Mouse (Mus musculus): ENCODE measurements around the gene P4ha3. TPM values are rescaled to one million over a fixed set of nuclear protein-coding genes. Genes with fewer than 3 reads are reported as not detected.
A peak's percentile ranks its signal among the peaks of the same experiment; 100 is the strongest.

The P4ha3 gene
- polyA plus RNA-seq, 1 experiment, result 4.8 TPM

DNA sequence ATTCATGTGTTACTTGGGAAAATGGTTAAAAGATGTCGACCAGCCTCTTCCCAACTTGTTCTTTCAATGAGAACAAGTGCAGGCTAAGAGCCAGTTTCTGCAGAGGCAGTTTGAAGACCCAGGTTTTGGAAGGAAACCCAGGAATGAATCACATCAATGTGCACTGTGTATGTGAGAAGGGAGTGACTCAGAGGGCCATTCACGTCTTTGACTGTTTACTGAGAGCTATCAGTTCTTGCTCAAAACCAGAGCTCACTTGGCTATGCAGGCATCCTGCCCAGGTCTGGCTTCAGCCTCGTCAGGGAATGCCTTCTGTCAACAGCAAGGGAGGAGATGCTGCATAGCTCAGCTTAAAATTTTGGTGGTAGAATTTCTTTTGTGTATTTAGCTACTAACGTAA lies 17.0 kb downstream of the P4ha3 start:
- DNase-seq (ENCODE audit: extremely low spot score in 1 of 2, low spot score in 1 of 2), result peak; percentile 71 to 83

GRCm38 (mm10) chr7:100305894-100306293 lies 20.6 kb downstream of the P4ha3 start:
- DNase-seq (ENCODE audit: extremely low spot score in 1 of 2, low spot score in 1 of 2), result no peak

DNA sequence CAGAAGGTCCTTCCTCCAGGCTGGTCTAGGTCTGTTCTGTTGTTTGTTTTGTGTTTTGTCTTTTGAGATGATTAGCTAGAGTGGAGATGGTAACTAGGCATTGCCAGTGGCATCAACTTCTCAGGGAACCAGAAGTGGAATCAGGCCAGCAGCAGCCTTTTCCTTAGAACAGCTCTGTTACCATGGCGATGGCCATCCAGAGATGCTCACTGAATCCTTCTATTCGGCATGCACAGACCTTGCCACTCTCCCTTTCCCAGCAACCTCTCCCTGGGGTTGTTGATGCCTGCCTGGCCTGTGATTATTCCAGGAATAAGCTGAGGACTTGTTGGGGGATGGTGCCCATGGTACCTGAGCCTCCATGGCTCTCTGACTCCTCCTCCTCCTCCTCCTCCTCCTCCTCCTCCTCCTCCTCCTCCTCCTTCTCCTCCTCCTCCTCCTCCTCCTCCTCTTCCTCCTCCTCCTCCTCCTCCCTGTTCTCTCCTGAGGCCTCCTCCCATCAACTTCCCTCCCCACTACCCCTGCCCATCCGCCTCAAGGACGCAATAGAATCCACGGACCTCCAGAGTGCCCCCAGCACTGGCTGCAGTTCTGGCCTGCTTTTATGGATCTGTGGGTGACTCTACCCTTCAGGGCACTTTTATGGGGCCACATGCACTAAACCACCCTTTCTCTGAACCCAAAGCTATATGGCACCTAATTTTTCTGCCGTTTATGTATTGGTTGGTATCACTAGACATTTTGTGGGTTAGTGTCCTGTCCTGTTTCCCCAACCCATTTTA lies 22.7 kb downstream of the P4ha3 start:
- peak; percentile 40 to 81 for DNase-seq (ENCODE audit: extremely low spot score in 1 of 2, low spot score in 1 of 2)

DNA sequence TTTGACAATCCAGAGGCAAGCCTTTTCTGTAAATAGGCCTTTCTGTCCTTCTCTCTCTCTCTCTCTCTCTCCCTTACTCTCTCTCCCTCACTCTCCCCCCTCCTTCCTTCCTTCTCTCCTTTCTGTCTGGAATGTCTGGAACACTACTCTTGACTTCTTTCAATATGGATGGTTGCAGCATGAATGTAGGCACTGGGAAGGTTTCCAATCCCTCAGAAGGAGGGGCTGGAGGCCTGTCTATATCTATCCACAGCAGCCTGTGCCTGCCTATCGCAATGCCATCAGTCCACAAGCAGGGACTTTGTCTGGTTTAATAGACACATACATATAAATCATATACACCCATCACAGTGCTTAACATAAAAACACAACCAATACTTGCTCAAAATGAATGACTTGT lies 23.9 kb downstream of the P4ha3 start:
- no peak for DNase-seq (ENCODE audit: extremely low spot score in 1 of 2, low spot score in 1 of 2)

DNA sequence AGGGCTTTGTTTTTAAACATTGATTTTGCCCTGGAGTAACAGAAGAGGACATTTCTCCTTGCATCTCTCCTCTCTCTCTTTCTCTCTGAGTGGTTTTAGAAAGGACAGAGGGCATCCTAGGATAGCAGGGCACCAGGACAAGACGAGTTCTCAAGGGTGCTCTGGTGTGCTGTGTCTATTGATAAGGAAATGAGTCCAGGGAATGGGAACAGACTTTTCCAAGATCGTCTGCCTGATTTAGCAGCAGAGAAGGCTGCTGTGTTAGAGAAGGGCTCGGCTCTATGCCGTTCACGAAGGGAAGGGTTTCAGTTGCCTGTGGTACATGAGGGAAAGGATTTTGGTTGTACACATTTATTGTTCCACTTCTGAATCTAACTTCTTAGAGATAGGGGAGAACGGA lies 24.4 kb downstream of the P4ha3 start:
- no peak for DNase-seq (ENCODE audit: extremely low spot score in 1 of 2, low spot score in 1 of 2)

GRCm38 (mm10) chr7:100310290-100310689 lies 25.0 kb downstream of the P4ha3 start:
- no peak for DNase-seq (ENCODE audit: extremely low spot score in 1 of 2, low spot score in 1 of 2)

GRCm38 (mm10) chr7:100312716-100313115 lies 27.4 kb downstream of the P4ha3 start:
- DNase-seq (ENCODE audit: extremely low spot score in 1 of 2, low spot score in 1 of 2), result no peak

- DNase-seq (ENCODE audit: extremely low spot score in 1 of 2, low spot score in 1 of 2), result no peak
Measured at GRCm38 (mm10) chr7:100316924-100317323, 31.6 kb downstream of the P4ha3 start.

DNA sequence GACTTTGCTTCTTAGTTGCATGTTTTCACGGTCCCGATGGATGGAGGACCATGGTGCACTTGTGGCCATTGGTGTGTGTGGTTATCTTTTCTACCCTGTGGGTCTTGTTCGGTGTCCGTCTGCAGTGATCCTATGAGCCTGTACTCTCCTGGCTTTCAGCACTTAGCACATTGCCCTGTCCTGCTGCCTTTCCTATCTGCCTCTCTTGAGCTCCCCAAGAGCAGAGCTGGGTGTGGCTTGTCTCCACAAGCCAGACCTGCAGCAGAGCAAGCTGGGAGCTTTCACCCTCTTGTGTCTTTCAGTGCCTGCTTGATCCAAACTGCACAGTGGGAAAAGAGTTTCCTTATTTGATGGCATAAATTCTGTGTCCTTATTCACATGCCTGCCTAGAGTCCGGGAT lies 32.2 kb downstream of the P4ha3 start:
- no peak for DNase-seq (ENCODE audit: extremely low spot score in 1 of 2, low spot score in 1 of 2)

DNA sequence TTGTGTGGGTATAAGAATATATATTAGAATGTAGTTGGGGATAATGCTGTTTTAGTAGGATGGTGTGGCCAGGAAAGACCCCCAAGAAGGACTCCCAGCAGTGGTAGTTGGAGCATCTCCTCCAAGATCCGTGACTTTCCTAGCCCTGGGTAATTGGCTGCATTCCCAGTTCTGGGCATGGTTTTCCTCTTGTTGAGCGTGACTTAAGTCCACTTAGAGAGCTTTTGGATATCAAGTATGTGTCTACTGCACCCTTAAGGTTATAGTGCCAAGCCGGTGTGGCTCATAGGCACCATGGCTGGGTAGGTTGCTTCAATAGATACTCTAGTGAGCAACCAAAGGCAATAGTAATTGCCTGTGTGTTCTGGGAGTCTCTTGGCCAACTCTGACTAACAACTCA lies 38.4 kb downstream of the P4ha3 start:
- no peak for DNase-seq (ENCODE audit: extremely low spot score in 1 of 2, low spot score in 1 of 2)

GRCm38 (mm10) chr7:100325482-100325881 lies 40.2 kb downstream of the P4ha3 start:
- DNase-seq (ENCODE audit: extremely low spot score in 1 of 2, low spot score in 1 of 2), result peak in 1 of 2 experiments; percentile 75

GRCm38 (mm10) chr7:100327514-100327913 lies 42.2 kb downstream of the P4ha3 start:
- DNase-seq (ENCODE audit: extremely low spot score in 1 of 2, low spot score in 1 of 2), result no peak

- no peak for DNase-seq (ENCODE audit: extremely low spot score in 1 of 2, low spot score in 1 of 2)
Measured at GRCm38 (mm10) chr7:100328636-100329035, 43.3 kb downstream of the P4ha3 start.

GRCm38 (mm10) chr7:100331269-100331668 lies 45.9 kb downstream of the P4ha3 start:
- DNase-seq (ENCODE audit: extremely low spot score in 1 of 2, low spot score in 1 of 2), result no peak

GRCm38 (mm10) chr7:100335921-100336320 lies 50.6 kb downstream of the P4ha3 start:
- DNase-seq (ENCODE audit: extremely low spot score in 1 of 2, low spot score in 1 of 2), result no peak

DNA sequence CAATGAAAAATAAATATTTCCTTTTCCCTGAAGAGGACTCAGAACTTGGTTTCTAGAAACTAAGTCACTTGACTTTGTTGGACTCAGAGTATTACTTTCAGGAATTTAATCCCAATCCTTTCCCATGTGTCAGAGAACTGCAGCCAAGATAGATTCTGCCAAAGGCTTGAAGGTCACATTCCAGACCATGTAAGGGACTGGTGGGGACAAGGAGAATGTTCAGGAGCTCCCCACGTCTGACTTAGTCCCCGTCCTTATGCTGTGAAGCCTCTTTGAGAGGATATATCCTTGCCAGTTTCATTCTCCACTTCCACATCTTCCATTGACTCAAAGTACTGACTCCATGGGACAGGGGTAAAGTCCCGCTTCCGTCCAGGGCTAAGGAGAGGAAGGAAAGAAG lies 69.7 kb downstream of the P4ha3 start:
- no peak for DNase-seq (ENCODE audit: extremely low spot score in 1 of 2, low spot score in 1 of 2)

- DNase-seq (ENCODE audit: extremely low spot score in 1 of 2, low spot score in 1 of 2), result no peak
Measured at GRCm38 (mm10) chr7:100356324-100356723, 71.0 kb downstream of the P4ha3 start.

DNA sequence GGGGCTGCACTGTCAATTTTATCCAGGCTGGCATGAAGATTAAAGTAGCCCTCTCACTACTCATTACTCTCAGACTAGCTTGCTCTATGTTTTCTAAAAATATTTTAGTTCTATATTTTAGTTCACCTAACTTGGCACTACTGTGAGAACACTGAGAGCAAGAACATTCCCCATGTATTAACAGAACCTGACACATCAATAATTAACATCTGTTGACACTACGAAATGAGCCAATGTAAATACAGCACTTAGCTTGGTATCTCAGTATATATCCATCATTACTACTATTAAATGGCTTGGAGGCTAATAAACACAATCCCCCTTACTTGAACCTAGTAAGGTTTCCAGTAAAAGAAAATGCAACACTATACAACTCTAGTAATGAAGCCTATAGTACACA lies 71.4 kb downstream of the P4ha3 start:
- no peak for DNase-seq (ENCODE audit: extremely low spot score in 1 of 2, low spot score in 1 of 2)

DNA sequence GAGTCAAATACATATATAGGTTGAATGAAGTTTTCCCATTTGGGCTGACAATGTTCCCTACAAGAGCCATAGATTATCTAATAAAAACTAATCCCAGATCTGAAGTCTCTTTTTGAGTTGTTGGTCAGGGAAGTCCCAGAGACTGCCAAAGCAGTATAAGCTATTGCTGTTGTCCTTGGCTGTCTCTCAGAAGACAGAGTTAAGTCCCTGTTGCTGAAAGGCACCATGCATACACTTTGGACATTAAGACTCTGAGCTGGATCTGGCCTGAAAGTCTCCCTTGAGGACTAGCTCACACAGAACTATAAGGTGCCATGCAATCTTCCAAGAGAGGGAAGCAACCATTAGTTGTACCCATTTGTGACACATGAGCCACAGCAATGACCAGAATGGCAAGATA lies 72.5 kb downstream of the P4ha3 start:
- no peak for DNase-seq (ENCODE audit: extremely low spot score in 1 of 2, low spot score in 1 of 2)

GRCm38 (mm10) chr7:100363162-100363561 lies 77.8 kb downstream of the P4ha3 start:
- peak; percentile 31 to 48 for DNase-seq (ENCODE audit: extremely low spot score in 1 of 2, low spot score in 1 of 2)

- no peak for DNase-seq (ENCODE audit: extremely low spot score in 1 of 2, low spot score in 1 of 2)
Measured at GRCm38 (mm10) chr7:100364888-100365287, 79.6 kb downstream of the P4ha3 start.

All from frontal cortex, adult 2 months (tissue).